Mouse (Mus musculus): ENCODE measurements around the gene Galnt14.

Gene Galnt14

GRCm38 (mm10) chr17:73507804-73508535, 202.3 kb downstream of the Galnt14 start:
- DNase-seq (ENCODE audit: low spot score): no peak

- DNase-seq (ENCODE audit: low spot score): no peak
Observed at GRCm38 (mm10) chr17:73504111-73504510, 206.1 kb downstream of the Galnt14 start.

GRCm38 (mm10) chr17:73502613-73503012, 207.6 kb downstream of the Galnt14 start:
- DNase-seq (ENCODE audit: low spot score): no peak

GRCm38 (mm10) chr17:73489519-73489918, 220.7 kb downstream of the Galnt14 start:
- DNase-seq (ENCODE audit: low spot score): no peak

GRCm38 (mm10) chr17:73487792-73488191, 222.5 kb downstream of the Galnt14 start:
- peak; percentile 11 for DNase-seq (ENCODE audit: low spot score)

GRCm38 (mm10) chr17:73487380-73487779, 222.9 kb downstream of the Galnt14 start:
- DNase-seq (ENCODE audit: low spot score): no peak

GRCm38 (mm10) chr17:73477096-73478076, 232.9 kb downstream of the Galnt14 start:
- no peak for DNase-seq (ENCODE audit: low spot score)

- DNase-seq (ENCODE audit: low spot score): no peak
Observed at GRCm38 (mm10) chr17:73474371-73474770, 235.9 kb downstream of the Galnt14 start.

- no peak for DNase-seq (ENCODE audit: low spot score)
Observed at GRCm38 (mm10) chr17:73473012-73473411, 237.2 kb downstream of the Galnt14 start.

- no peak for DNase-seq (ENCODE audit: low spot score)
Observed at GRCm38 (mm10) chr17:73460874-73461273, 249.4 kb downstream of the Galnt14 start.

- no peak for DNase-seq (ENCODE audit: low spot score)
Observed at GRCm38 (mm10) chr17:73458741-73459140, 251.5 kb downstream of the Galnt14 start.

GRCm38 (mm10) chr17:73456551-73456950, 253.7 kb downstream of the Galnt14 start:
- no peak for DNase-seq (ENCODE audit: low spot score)

- DNase-seq (ENCODE audit: low spot score): no peak
Observed at GRCm38 (mm10) chr17:73453646-73454045, 256.6 kb downstream of the Galnt14 start.

- no peak for DNase-seq (ENCODE audit: low spot score)
Observed at GRCm38 (mm10) chr17:73452151-73452760, 258.0 kb downstream of the Galnt14 start.

- DNase-seq (ENCODE audit: low spot score): no peak
Observed at GRCm38 (mm10) chr17:73449104-73449503, 261.1 kb downstream of the Galnt14 start.

Data from testis, postnatal 14 days (tissue).